Mouse (Mus musculus): ENCODE data around the gene Usp49.
"Not testable (repeated sequence)": the region's sequence is repeated elsewhere in the genome, so short reads cannot be mapped to it uniquely, and the experiment has no call there.

The Usp49 gene

DNA sequence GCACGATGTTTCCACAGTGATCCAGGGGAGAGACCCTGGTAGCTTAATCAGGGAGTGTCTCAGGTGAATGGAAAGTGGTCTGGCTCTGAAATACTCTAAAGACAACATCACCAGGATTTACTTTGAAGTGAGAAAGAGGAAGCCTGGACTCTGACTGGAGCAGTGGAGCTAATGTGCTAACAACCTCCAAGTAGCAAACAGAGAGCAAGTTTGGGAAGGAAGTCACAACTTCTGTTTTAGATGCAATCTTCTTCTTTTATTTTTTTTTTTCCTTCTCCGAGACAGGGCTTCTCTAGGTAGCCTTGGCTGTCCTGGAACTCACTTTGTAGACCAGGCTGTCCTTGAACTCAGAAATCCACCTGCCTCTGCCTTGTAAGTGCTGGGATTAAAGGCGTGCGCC is 21.3 kb upstream of the Usp49 start:
- no peak for DNase-seq (ENCODE audit: low read depth, low spot score)

DNA sequence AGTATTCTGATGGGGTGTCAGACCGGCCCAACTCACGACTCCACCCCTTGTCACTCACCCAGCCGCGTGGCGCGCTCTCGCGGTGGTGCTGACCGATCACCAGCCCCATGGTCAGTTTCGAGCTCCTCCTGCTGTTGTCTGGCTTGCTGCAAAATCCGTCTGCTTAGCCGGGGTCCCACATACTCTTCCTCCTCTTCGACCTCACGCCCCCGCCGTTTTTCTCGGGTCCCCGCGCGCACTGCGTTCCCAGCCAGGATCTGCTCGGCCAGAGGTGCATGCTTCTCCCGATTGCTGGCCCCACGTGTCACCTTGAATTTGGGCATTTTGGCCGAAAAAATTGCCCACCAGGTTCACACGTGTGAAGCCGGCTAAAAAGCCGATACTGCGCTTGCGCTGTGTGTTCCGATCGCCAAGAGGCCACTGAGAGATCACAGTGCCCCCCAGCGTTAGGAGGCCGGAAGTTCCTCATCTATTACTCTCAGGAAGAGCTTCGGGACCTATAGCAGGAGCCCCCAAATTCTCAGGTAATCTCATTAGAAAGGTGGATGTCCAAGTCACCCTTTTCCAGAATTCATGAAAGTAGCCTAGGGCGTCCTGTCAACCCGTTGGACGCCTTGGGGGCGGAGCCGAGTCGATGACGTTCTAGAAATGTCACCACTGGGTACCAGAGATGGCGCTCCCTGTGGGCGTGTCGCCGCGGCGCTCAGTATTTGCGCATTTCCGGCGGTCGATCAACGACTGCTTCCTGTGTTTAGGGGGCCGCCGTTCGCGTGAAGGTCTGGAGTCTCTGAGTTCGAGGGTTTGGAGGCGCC is 19.4 kb upstream of the Usp49 start, which contains the start of the genes Bysl, Med20 and Gm20517:
Gene Bysl (minus strand): TSS at position 644 of the 812 bp plus-strand sequence.
Gene Med20 (plus strand): TSS at position 734 of the 812 bp plus-strand sequence.
Gene Gm20517 (plus strand): TSS at position 741 of the 812 bp plus-strand sequence.
- DNase-seq (ENCODE audit: low read depth, low spot score) = peak; percentile 95

DNA sequence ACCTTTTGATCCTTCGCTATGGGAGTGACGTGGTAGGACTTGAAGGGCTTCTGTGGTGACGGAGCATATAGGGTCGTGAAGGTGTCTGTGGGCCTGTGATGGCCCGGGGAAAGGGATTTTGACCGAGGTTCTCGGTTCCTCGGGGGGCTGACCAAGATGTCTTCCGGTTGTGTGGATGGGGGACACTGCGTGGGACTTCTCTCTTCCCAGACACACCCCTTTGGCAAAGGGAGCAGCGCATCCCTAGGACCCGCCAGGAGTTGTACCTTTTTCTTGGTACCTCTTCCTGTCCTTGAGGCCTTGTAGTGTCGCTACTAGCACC is 18.9 kb upstream of the Usp49 start:
- no peak for DNase-seq (ENCODE audit: low read depth, low spot score)

DNA sequence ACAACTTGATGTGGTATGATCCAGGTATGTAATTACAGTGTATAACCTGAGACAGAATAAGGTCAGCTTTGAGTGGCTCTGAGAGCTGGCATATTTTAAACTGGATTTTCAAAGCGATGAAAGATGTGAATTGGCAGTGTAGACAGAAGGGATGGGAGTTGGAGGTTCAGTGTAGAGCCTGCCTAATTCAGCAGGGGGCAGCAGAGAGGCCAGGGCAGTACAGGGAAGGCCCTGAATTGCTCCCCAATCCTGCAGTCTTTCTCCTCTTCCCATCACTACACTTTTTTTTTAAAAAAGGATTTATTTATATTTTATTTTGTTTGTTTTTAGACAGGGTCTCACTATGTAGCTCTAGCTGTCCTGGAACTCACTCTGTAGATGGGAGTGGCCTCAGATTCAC is 16.5 kb upstream of the Usp49 start:
- DNase-seq (ENCODE audit: low read depth, low spot score) = no peak

DNA sequence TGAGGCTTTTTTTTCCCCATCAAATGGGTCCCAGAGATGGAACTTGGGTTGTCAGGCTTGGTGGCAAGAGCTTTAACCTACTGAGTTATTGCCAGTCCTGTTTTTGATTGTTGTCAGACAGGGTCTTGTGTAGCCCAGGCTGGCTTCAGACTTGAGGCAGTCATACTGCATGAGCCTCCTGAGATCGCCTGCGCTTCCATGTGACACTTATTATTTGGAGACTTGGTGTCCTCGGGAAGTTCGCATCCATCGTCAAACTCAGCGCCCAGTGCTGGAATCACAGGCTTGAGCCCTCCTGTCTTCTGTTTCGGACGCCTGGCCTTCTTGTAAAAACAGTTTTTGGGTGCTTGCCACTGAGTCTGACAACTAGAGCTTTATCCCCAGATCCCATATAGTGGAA is 14.4 kb upstream of the Usp49 start:
- no peak for DNase-seq (ENCODE audit: low read depth, low spot score)

DNA sequence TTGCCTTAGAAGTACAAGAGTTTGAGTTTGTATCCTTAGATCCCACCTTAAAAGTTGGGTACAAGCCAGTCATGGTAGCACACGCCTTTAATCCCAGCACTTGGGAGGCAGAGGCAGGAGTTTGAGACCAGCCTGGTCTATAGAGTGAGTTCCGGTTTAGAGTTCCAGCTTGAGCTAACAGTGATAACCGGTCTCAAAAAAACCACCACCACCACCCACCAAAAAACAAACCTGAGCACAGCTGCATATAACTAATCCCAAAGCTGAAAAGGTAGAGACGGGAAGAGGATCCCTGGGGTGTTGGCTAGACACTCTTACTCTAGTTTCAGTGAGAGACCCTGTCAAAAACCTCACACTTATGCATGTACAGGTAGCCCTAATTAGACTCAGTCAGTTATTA is 13.8 kb upstream of the Usp49 start:
- DNase-seq (ENCODE audit: low read depth, low spot score) = no peak

DNA sequence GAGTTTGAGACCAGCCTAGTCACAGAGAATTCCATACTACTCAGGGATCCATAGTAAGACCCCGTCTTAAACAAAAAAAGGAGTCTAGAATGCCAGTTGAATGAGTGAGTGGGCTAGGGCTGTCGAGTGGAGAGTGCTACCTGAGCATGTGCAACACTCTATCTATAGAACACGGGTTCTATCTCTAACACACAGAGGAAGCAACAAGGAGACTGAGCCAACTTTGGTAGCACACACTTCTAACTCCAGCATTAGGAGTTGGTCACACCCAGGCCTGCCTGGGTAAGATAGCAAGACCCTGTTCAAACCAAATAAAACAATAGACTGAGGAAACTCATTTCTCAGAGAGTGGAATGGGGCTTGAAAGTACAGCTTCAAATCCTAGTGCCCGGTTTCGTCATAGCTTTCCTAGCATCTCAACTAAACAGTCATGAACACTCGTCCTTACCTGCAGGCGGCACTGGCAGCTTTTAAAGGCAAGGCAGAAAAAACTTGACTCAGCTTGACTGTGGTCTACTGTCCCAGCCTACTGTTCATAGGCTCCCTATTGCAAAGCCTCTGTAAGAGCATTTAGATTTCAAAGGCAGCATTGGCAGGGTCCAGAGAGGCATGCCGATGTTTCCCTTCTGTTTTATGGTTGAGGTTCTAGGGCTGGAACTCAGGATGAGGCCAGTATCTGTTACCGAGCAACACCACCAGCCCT is 12.7 kb upstream of the Usp49 start:
- DNase-seq (ENCODE audit: low read depth, low spot score) = no peak

DNA sequence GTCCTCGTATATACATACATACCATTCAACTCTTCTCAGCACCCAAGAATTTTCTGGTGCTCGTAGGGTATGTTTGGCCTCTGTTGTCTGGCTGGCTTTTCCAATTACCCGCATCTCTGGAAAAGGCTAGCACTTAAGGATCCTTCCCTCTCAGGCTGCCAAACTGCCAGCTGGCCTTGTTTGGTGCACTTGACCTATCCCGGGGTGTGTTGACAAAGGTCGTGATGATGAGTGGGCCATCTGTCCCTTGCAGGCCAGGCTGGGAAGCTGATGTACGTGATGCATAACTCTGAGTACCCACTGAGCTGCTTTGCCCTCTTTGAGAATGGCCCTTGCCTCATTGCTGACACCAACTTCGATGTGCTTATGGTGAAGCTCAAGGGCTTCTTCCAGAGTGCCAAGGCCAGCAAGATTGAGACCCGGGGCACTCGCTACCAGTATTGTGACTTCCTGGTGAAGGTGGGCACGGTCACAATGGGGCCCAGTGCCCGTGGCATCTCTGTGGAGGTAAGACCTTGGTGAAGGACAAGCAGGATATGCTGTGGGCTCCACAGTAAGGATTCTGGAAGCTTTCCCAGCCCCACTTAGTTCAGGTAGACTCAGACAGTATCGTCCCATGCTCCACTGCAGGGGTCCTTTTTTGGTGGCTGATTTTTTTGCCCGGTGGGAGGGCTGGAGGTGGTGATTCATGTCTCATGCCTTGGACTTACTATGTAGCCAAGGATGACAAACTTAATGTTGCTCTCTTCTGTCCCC is 11.8 kb upstream of the Usp49 start:
- DNase-seq (ENCODE audit: low read depth, low spot score) = no peak

DNA sequence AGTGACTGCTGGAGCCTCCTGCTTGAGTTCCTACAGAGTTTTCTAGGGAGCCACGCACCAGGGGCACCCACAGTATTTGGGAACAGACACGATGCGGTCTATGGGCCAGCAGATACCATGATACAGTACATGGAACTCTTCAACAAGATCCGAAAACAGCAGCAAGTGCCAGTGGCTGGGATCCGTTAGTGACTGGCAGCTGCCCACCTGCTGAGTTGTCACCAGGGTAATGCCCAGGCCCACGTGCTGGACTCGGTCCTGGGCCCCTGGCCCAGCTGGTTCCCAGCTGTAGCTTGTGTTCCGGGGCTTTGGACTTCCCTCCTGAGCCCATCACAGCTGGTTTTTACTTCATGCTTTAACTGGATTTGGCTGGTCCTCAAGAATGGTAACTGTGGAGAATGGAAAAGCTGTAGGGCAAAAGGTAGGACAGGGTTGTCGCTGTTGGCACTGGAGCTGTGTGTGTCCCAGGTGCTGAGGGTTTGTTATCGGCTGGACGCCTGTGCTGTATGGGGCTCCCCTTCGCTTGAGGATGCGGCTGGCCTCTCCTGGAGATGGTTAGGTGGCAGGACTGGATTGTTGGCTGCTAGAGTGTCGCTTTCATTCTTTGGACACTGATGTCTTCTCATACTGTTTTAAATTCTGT is 7.5 kb upstream of the Usp49 start:
- no peak for DNase-seq (ENCODE audit: low read depth, low spot score)

DNA sequence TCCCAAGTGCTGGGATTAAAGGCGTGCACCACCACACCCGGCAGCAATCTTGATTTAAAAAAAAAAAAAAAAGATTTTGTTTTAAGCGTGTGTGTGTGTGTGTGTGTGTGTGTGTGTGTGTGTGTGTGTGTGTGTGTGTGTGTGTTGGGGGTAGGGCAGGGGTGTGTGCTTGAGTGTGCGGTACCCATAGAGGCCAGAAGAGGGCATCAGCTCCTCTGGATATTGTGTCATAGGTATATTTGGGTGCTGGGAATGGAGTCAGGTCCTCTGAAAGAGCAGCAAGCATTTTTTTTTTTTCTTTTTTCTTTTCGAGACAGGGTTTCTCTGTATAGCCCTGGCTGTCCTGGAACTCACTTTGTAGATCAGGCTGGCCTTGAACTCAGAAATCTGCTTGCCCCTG is 5.9 kb upstream of the Usp49 start:
- DNase-seq (ENCODE audit: low read depth, low spot score) = not testable (repeated sequence)

DNA sequence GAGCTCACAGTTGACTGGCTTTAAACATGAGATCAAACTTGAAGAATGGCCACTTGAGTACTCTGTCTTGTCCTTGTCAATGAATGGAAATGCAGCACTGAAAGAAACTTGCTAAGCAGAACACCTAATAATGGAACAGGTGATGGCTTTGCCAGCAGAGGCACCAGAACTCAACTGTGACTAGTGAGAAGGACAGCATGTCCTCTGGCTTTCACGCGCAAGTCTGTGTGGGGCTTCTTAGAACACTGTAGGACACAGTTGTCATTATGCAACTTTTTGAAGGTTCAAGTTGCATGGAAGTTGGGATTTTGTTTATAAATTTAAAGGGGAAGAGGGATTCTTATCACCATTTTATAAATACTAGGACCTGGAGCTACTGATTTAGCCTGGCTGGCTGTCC is 5.4 kb upstream of the Usp49 start:
- DNase-seq (ENCODE audit: low read depth, low spot score) = no peak

DNA sequence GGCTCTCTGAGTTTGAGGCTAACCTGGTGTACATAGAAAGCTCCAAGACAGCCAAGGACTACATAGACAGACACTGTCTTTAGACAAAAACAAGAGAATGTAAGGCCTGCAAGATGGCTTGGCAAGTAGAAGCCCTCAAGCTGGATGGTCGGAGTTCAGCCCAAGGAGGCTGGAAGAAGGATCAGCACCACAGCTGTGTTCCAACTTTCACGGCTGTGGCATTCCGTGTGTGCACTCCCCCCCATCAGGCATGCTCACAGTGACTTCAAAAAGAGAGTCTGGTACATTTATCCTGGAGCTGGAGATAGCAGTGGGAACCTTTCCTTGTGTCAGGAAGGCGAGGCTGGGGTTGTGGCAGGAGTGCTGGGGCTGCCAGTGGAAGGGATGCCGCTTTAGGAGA is 4.5 kb upstream of the Usp49 start:
- DNase-seq (ENCODE audit: low read depth, low spot score) = no peak

DNA sequence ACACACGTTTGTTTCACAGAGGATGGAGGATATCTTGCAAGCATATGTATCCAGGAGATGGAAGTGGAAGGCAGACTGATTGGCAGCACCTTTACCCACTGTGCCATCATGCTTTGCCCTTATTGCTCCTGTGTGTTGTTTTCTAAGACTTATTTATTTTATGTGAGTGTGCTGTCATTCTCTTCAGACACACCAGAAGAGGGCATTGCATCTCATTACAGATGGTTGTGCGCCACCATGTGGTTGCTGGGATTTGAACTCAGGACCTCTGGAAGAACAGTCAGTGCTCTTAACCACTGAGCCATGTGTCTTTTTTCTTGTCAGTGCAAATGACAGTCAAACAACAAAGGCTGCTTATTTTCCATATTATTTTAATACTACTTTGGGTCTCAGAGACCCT is 2.7 kb upstream of the Usp49 start:
- no peak for DNase-seq (ENCODE audit: low read depth, low spot score)

DNA sequence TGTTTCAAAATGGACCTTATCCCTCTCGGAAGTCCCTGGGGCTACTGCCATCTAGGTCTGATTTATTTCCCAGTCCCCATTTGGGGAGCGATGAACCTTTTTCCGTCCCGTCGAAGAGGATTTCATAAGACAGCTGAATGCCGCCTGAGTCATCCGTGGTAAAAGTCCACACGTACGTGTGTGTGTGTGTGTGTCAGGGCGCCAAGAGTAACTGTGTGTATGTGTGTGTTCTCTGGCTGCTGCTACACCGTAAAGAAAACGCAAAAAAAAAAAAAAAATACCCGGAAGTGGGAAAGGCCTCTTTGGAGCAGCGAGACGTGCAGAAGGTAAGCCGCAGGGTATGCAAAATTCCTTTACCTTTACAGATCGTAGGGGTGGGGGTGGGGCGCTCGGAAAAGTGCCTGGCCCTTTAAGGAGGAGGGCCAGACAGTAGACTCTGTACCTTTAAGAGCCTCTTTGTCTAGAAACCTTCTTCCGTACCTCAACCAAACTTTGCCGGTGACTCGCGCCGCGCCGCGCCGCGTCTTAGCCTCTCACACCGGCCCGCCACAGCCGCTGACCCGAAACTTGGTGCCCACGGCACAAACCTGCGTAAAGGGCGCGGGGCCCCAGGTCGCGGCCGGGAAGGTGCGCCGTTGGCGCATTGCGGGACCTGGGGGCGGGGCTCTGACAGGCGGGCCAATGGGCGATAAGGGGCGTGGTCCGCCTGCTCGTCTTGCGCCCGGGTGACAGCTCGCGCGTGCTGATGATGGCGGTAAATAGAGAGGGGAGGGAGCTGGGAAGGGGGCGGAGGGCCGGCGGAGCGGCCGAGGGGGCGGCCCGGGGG is 1.4 kb upstream of the Usp49 start:
- peak; percentile 82 for DNase-seq (ENCODE audit: low read depth, low spot score)

DNA sequence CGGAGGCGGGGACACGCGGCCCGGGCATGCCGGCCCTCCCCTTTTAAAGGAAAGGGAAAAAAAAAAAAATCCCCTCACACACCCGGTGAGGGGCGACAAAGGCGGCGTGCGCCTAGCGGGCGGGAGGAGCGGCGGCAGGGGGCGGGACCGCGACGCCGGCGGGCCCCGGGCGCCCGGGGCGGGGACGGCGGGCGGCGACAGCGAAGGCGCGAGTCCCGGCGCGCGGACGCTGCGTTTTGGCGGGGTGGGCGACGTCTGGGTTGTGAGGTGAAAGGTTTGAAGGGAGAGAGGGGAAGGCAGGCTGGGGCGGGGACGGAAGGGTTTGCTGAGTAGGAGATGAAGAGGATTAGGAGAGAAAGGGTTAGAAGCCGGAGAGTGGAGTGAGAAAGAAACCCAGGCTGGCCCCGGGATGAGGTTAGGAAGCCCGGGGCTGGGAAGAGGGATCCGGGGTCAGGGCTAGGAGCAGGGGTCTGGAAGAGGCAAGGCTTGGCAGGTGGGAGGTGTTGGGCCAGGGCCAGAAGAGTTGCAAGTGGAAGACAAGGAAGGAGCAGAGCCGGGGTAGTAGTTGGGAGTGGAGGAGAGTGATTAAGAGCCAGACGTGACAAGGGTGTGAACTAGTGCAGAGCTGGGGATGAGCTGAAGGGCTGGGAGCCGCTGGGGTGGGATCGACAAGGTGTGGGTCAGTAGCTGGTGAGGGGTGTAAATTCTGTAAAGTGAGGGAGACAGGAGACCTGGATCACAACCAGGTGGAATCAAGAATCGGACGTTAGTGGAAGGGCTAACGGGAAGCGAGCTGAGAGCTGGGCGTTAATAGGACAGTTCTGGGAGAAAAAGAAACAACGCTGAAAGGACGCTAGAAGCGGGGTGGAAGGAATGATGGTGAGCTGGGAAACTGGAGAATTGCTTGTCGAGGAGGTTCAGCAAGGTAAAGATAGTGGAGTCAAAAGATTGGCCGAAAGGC is 493 bp upstream of the Usp49 start:
- no peak for DNase-seq (ENCODE audit: low read depth, low spot score)

DNA sequence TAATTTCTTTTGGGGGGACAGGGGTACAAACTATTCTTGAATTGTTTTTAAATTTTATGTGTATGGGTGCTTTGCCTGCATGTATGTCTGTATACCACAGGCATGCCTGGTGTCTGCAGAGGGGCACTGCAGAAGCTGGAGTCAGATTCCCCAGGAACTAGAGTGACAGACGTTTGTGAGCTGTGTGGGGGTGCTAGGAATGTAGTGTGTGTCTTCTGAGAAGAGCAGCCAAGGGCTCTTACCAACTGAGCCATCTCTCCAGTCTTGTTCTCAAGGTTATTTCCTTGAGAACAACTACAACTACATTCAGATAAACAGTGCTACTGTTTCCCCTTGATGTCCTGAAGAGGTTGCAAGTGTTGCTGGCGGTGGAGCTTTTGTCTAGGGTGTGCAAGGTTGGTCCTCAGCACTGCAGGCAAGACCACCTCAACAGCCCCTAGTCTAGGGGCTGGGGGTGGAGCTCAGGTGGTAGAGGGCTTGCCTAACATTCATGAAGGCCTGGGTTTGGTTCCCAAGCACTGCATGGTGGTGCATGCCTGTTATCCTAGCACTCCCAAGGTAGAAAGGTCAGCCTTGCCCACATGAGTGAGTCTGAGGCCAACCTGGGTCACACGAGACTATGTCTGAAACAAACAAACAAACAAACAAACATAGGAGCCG is 1.8 kb downstream of the Usp49 start:
- no peak for DNase-seq (ENCODE audit: low read depth, low spot score)

DNA sequence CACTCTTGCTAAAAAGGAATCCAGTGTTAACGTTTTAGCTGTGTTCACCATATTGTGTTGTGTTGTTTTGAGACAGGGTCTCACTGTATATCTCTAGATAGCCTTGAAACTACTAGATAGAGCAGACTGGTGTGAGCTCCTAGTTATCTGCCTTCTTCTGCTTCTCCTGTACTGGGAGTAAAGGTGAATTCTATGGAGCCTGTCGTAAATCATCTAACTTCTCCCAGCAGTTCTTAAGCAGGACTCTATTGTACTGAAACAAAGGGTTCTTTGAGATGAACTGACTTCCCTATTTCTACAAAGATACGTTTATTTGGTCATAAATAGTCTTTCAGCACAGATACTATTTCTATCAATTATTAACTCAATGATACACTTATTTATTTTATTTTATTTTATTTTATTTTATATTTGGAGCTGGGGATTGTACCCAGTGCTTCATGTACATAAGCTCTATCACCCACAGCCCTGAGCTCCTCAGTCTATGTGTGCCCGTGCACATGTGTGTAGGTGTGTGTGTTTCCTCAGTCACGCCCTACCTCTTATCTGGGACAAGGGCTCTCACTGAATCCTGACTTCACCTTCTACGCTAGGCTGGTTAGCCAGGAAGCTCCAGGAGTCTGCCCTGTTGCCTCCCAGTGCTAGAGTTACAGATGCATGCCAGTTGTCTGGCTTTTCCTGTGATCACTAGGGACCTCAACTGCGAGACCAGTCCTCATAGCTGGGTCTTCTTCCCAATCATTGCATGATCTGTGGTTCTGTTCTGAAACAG is 3.7 kb downstream of the Usp49 start:
- no peak for DNase-seq (ENCODE audit: low read depth, low spot score)

DNA sequence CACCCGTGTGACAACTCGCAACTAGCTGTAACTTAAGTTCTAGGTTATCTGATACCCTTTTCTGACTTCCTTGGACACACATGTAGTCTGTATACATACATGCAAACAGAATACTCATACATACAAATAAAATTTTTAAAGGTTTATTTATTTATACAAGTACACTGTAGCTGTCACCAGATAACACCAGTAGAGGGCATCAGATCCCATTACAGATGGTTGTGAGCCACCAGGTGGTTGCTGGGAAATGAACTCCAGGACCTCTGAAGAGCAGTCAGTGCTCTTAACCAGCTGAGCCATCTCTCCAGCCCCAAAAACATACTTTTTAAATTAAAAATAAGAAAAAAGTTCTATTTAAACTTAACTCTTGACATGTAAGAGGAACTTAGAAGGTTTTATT is 12.5 kb downstream of the Usp49 start:
- no peak for DNase-seq (ENCODE audit: low read depth, low spot score)

DNA sequence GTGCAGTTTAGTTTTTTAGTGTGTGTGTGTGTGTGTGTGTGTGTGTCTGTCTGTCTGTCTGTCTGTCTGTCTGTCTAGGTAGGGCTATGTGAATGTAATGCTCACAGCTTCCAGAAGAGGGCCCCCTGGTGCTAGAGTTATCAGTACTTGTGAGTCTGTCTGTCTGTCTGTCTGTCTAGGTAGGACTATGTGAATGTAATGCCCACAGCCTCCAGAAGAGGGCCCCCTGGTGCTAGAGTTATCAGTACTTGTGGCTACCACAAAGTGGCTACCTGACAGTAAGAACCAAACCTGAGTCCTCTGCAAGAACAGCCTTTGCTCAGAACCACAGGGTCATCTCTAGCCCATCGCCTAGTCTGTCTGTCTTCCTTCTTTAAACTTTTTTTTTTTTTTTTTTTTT is 16.2 kb downstream of the Usp49 start:
- DNase-seq (ENCODE audit: low read depth, low spot score) = no peak
